Mouse (Mus musculus): ENCODE results near the gene Nsf. TPM values are rescaled to one million over a fixed set of nuclear protein-coding genes. Genes with fewer than 3 reads are reported as not detected.
"Not testable (repeated sequence)": the region's sequence is repeated elsewhere in the genome, so short reads cannot be mapped to it uniquely, and the experiment has no call there.

The Nsf gene
- total RNA-seq, 2 experiments from 2014 or later: 28.4 to 32.5 TPM

DNA sequence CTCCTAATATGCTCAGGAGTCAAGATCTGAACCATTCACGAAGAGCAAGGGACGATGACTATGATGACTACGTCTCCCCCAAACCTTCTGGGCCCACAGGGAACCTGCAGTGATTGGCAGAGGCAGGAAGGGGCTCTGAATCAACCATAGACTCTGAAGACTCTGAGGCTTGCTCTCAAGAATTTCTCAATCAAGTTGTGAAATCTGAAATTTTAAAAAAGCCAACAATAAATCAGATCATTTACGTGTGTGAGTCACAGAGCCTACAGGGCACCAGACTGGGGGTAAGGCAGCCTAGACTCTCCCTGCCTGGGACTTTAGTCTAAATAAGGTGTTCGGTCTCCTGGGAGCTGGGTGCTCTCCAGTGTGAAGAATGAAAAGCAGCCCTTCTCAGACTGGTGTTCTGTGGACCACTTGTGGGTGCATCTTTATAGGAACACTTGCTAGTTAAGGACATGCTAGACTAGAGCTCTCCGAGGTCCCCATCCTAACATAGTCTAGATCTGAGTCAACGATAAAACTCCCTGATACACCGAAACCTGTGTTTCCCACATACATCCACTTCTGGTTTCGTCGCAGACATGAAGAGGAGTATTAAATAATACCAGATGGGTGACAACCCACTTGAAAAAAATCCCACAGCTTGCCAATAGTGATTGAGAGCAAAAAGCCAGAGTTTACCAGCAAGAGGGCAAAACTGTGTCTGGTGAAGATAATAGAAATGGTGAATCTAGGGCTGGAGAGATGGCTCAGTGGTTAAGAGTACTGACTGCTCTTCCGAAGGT lies 56.7 kb downstream of the Nsf start:
- ATAC-seq (replicated peaks; ENCODE audit: poor library complexity): no peak

DNA sequence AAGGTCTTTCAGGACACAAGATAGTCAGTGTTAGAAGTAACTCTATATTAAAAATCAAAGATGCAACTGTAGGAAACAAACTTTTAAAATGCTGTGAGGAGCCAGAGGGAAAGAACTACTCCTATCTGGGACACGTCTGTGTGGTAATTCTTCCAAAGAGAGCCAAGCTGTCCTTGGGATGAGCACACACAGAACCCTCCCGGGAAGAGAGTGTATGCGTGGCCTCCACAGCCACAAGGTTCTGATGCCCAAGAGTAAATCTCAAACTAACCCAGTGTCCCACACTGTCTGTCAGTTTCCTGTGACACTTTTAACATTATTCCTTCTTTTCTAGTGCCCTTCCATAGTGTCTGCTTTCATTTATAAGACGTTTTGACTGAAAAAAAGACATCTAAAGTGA lies 57.8 kb downstream of the Nsf start:
- ATAC-seq (replicated peaks; ENCODE audit: poor library complexity): no peak

DNA sequence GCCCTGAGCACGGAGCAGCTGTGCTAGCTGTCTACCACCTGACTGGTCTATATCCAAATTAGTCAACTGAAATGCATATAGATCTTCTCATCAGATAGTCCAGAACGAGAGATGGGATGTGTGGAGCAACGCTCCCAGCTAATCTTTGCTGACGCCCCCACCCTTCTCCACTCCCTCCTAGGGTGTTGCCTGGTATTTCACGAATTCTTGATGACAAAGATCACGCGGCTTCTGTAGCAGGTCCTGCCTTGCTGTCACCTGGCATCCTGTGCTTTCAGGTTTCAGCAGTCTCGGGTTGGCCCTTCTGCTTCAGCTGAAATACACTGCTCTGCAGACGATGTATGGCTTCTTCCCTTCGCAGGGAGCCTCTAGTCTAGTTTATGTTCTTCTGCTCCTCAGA lies 61.0 kb downstream of the Nsf start:
- no peak for ATAC-seq (replicated peaks; ENCODE audit: poor library complexity)

DNA sequence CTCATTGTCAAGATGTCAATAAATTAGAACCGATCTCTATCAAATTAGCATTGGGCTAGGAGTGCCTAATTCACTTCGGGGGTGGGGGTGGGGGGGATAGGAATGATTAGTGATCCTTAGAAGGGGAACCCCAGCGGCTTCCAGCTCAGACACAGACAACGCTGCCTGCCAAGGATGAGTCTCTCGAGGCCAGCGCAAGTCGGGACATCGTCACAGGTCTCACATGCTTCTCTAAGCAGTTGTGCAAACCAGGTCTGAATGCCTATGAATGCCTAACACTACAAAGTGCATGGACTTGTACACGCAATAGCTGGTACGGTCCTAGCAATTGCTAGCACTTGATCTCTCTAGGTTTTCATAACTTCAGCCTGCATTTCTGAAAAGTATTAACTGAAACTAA lies 62.1 kb downstream of the Nsf start:
- ATAC-seq (replicated peaks; ENCODE audit: poor library complexity): no peak

DNA sequence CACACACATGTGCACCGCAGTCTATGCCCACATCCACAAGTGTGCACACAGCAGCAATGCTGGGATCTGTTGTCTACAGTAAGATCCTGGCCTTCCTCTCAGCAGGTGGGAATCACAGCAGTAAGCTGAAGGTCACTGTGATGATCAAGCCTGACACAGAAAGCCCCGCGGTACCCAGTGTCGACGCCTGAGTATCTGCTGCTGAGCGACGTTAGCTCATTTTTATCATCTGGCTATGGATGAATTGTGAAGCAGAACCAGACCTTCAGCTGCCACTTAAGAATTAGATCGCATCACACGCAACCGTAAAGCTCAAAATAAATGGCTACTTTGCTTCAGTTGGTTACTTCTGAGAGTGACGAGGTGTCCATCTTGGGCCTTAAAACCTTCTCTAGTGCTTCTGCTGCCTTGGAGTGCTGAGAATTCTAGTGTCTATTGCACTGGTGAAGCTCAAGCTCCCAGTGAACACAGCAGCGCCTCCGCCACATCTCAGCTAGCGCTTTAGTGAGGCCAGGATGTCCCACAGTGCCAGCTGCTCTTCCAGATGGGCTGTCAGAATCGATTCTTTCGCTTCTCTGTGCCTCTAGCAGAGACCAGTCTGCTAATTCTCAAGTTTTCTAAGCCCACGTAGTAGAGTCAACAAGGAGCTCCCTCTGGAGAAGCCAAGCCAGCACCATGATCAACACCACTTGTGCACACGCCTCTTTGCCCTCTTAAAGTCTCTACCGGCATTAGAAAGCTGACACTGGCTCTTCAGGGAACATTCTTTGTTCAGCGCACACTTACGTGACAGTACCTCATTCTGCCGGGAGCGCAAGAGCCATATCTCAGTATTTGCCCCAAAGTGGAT lies 63.3 kb downstream of the Nsf start:
- no peak for ATAC-seq (replicated peaks; ENCODE audit: poor library complexity)

DNA sequence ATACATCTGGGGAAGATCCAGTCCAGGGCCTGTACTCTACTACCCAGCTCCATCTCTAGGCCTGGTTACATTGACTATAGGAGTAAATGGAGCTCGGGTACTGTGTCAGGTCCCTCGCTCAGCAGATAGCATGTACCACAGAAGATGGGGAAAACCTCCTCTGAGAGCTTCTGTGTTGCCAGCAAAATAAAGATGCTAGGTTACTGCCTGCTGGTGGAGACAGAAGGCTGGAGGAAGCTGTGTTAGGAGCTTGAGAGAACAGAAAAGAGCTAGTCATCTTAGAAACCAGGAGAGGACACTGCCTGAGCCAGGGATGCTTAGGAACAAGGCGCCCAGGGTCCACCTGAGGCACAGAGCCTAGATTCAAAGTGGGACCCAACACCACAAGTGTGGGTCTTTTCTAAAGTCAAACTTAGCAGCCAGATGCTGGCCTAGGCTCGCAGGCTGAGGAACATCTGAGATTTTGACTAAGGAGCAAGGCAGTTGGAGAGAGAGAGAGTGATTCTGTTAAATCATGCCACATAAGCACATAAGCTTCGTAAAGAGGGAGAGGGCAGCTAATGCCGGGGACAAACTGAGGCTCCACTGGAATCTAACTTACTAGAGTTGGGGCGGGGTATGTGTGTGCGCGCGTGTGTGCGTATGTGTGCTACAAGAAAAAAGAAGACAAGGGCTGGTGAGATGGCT lies 66.0 kb downstream of the Nsf start:
- no peak for ATAC-seq (replicated peaks; ENCODE audit: poor library complexity)

DNA sequence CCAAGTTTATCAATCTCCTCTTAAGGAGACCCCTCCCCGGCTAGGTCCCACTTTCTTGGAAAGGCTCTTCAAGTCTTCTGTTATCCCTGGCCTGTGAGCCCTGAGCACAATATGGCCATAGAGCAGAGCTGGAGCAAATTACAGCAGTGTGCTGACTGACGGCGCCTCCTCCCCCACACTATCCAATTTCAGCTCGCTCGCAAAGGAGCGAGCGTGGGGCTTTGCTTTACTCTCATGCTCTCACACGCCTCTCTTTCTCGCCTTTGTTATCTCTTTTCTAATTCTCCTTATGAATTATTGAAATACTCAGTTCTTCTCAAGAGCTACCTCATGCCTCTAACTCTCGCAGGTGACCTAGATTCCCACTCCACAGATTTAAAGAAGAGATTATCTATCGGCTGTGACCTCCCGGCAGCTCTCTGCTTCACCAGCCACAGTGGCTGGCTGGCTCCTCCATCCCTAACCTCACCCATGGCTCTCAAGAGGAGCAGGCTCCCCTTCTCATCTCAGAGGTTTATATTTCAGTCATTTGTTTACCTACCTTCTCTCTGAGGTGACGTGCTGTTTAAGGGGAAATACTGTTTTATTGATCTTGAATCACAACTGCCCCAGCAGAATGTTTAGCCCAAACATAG lies 69.0 kb downstream of the Nsf start:
- ATAC-seq (replicated peaks; ENCODE audit: poor library complexity): no peak

DNA sequence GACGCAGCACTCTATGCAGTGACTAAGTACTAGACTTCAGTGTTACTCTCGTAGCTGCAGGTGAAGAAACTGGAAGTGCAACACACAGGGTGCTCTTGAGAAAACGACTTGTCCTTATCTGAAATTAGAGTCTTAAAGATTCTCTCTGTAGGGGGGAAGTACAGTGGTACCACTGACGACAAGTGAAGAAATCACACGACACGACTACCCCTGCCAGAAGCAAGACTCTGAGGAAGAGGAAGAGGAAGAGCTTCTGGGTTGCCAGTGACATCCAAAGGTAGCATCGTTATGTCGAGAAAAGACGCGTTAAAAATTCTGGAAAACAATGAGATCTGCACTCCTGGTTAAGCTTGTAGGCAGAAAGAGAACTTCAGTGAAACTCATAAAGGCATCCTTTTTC lies 70.1 kb downstream of the Nsf start:
- ATAC-seq (replicated peaks; ENCODE audit: poor library complexity): no peak

DNA sequence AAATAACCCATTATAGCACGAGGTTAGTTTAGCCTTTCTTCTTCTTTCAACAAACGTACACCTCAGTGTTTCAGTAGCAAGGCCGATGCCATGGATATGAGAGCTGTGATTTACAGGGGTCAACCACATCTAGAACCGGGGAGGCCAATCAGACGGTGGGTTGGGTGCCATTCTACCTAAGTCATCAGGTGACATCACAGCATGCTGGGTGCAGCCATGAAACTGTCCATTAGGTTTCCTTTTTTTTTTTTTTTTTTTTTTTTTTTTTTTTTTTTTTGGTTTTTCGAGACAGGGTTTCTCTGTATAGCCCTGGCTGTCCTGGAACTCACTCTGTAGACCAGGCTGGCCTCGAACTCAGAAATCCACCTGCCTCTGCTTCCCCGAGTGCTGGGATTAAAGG lies 74.4 kb downstream of the Nsf start:
- not testable (repeated sequence) for ATAC-seq (replicated peaks; ENCODE audit: poor library complexity)

DNA sequence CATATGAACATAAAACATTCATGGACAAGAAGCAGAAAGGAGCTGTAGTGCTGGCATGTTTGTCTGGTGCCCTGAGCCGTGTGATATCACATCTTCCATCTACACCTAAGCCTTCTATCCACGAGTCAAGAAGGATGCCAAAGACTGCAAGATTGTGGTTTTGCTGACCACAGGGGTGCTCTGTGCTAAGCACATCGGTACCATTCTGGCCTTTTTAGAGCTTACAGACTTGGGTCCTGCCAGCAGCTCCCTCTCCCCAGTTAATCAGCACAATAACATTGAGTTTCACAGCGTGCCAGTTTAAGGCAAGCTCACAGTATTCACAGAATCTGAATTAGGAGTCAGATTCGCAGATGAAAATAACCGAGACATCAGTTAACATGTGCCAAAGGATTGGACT lies 75.4 kb downstream of the Nsf start:
- ATAC-seq (replicated peaks; ENCODE audit: poor library complexity): no peak

DNA sequence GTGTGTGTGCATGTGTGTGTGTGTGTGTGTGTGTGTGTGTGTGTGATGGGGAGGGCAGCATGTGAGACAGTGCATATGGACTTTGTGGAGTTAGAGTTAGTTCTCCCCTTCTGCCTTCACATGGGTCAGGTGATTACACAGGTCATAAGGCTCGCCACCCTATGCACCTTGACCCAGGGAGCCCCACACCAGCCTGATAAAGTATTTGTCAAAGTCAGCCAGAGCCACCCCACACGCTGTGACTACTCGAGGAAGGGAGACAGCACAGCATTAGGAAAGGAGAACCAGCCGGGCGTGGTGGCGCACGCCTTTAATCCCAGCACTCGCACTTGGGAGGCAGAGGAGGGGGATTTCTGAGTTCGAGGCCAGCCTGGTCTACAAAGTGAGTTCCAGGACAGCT lies 83.5 kb downstream of the Nsf start:
- ATAC-seq (replicated peaks; ENCODE audit: poor library complexity): no peak

DNA sequence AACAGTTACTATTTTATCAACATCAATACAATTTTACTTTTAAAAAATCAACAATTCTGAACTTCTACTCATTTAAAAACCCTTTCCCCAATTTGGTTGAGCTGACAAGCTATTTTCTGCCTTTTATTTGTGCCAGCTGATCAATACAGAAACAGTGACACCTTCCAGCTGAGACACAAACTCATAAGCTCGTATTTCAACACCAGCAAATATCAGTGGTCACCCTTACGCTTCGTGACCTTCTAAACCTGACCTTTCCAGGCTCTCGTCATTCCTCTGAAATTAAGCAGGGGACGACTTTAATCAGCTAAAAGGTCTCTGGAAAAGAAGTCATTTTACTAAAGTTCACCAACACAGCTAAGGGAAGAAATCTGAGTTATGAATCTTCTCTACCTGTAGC lies 86.2 kb downstream of the Nsf start:
- ATAC-seq (replicated peaks; ENCODE audit: poor library complexity): no peak

DNA sequence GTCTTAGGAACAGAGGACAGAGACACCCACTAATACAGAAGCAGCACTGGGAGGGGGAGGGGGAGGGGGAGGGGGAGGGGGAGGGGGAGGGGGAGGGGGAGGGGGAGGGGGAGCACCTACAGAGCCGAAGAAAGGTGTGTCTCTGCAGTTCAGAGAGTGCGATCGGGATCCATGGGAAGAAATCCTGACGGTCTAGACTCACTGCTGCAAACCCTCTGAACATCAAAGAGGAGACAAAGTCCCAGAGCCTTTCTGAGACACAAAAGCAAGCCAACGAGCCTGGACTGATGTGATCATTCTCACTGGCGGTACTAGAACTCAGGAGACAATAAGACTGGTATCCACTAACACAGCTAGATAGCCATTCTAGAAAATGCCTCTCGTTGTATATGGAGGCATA lies 88.5 kb downstream of the Nsf start:
- no peak for ATAC-seq (replicated peaks; ENCODE audit: poor library complexity)

DNA sequence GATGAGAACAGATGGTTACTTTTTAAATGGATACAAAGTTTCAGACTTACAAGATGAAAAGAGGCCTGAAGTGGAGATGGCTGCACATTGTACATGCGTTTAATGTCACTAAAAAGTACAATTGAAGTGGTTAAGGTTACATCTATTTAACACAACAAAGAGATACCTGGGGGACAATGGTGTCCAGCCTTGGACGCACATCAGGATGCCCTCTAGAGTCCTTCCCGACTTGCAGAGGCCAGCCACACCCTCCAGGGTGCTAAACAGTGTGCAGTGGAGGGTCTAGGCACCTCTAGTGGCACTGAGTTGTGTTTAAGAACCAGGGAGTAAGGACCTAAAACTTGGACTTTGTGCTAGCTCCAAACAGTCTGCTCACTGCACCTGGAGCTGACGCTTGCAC lies 89.4 kb downstream of the Nsf start:
- ATAC-seq (replicated peaks; ENCODE audit: poor library complexity): no peak

DNA sequence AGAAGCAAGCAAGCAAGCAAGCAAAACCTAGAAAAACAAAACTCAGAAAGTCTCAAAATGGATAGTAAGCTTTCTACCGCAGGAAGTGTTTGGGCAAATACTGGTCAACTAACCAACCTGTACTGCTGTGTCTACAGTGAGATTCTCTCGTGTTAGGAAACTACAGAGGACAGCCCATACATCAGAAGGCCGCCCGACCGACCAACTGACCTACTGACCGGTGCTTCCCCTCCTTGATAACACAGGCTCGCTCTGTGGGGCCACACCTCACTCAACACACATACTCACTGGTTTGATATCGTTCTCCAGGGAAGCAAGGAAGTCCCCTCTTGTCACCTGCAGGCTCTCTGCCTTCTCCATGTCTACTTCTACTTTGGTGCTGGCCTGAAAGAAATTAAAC lies 90.9 kb downstream of the Nsf start:
- no peak for ATAC-seq (replicated peaks; ENCODE audit: poor library complexity)

DNA sequence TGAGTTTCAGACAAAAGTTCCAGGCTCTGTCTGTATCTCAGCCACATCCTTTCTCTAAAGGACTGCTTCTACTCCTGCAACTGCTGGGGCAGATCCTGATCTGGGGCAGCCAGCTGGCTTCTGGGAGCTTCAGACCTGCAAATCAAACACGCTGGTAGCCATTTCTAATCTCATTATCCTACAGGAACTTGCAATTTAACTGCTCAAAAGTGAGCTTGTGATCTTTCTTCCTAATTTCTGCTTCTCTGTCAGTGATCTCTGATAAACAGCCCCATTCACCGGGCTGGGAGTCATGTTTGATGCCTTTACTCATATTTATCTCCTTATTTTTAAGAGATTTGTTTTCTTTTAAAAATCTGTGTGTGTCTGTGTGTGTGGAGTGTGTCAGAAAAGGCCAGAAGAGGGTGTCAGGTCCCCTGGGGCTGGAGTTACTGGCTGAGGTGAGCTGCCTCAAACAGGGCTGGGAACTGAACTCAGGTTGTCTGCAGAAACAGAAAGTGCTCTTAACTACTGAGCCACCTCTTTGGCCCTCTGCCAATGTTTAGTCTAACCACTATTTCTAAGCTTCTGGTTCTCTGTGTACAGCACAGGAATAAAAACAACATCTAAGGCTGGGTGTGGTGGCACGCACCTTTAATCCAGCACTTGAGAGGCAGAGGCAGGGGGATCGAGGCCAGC lies 93.8 kb downstream of the Nsf start:
- no peak for ATAC-seq (replicated peaks; ENCODE audit: poor library complexity)

DNA sequence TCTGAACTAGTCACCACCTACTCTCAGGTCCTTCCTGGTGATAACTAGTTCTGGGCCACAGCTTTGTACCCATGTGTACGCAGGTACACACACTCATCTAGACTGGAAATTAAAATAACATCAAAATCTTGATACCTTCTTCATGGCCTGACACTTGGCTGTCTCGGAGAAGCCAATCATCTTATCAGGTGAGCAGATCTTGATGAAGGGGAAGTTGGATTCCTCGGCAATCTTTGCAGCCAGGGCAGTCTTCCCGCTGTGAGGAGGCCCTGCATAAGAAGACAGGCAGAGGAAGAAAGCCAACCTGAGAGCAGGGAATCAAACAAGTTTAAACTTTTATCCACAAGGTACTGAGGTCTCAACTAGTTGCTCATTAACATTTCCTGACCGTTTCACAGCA lies 95.1 kb downstream of the Nsf start:
- ATAC-seq (replicated peaks; ENCODE audit: poor library complexity): no peak

DNA sequence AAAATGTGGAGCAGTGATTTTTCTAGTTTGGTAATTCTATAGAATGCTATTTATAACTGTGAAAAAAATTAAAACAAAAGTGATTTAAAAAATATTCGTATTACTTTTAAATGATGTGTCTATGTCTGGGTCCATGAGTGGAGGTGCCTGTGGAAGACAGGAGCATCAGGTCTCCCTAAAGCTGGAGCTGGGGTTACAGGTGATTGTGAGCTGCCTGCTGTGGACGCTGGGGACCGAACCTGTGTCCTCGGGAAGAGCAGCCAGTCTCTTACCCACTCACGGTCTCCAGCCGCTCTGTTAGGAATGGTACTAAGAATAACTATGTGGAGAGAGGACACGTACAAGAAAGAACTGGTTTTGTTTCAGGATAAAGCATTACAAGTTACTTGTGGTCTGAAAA lies 97.2 kb downstream of the Nsf start:
- ATAC-seq (replicated peaks; ENCODE audit: poor library complexity): no peak

DNA sequence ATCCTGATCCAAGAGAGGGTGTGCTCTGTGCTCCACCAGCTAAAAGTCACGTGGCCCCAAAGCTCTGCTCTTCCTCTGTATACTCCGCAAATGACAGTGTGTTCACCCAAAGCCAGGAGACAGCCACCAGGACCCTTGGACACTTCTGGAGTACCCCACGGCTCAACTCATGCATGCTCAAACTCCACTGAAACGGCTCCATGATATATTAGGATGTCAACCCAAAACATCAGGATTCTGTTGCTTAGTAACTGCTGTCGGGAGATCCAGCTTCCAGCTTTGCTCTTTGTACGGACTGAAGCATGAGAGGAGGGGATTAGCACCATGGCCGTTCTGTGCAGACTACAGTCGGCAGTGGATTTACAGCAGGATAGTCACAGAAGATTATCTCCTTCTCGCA lies 99.6 kb downstream of the Nsf start:
- no peak for ATAC-seq (replicated peaks; ENCODE audit: poor library complexity)

DNA sequence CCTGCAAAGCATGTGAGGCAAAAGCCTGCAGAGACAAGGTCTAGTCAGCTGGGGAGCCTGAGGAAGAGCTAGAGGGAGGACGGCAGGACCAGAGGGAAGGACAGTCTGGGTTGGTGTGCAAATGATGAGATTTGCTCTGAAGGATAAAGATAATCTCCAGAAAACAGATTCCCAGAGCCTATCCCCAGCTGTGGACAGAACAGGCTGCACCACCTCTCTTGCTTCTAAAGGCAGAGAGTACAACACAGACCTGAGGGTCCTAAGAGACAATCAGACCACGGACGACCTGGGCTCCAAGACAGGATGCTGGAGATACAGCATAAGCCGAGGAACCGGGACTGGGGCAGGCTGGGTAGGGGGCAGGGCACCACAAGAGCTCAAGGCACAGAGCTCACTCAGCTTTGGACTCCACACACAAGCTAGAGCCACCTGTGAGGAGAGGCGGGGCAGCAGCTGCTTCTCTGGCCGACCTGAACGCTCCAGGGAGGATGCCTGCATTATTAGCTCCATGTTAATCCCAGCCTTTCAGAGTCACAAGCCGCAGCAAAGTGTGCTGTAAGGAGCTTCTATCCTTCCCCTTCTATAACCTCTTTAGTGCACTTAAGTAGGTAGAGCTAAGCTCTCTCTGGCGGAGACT lies 100.5 kb downstream of the Nsf start:
- ATAC-seq (replicated peaks; ENCODE audit: poor library complexity): no peak
